Mouse (Mus musculus) stomach, postnatal 0 days (tissue): ENCODE data around the gene Lce1d. TPM values are rescaled to one million over a fixed set of nuclear protein-coding genes. Genes with fewer than 3 reads are reported as not detected.
"Not testable (repeated sequence)": the region's sequence is repeated elsewhere in the genome, so short reads cannot be mapped to it uniquely, and the experiment has no call there.

Source experiments
- ATAC-seq: fragments of 200-750 bp; cut with Nextera tagmentation; 2 replicates; pipeline ENCODE4 v1.8.0; 2017; ENCODE audit not compliant: low FRiP score, low TSS enrichment
- DNase-seq: peaks from one replicate; pipeline ENCODE4 v3.0.0-alpha.2; 2016; ENCODE audit warnings: low spot score
- H3K27ac ChIP-seq: fragments of 300-500 bp; sonication (generic); replicated peaks from 2 replicates; pipeline ENCODE4 v1.5.1; 2014; ENCODE audit warnings: mild to moderate bottlenecking, control low read depth
- H3K27me3 ChIP-seq: fragments of 300-500 bp; sonication (generic); 2 replicates; pipeline ENCODE4 v1.6.1; 2014; ENCODE audit warnings: low read length; ENCODE audit not compliant: control insufficient read depth, insufficient read depth
- H3K36me3 ChIP-seq: fragments of 300-500 bp; sonication (generic); 2 replicates; pipeline ENCODE4 v1.6.1; 2014; ENCODE audit warnings: low read length, mixed read lengths; ENCODE audit not compliant: control insufficient read depth, insufficient read depth
- H3K4me1 ChIP-seq: fragments of 300-500 bp; sonication (generic); replicated peaks from 2 replicates; pipeline ENCODE4 v1.6.1; 2014; ENCODE audit warnings: antibody characterized with exemption; ENCODE audit not compliant: control insufficient read depth, insufficient read depth
- H3K4me2 ChIP-seq: fragments of 300-500 bp; sonication (generic); replicated peaks from 2 replicates; pipeline ENCODE4 v1.6.1; 2014; ENCODE audit warnings: low read depth, mild to moderate bottlenecking, control low read depth, moderate library complexity
- H3K4me3 ChIP-seq: fragments of 300-500 bp; sonication (generic); 2 replicates; pipeline ENCODE4 v1.5.1; 2014; ENCODE audit warnings: low read depth, low read length, control low read depth
- H3K9ac ChIP-seq: fragments of 300-500 bp; sonication (generic); 2 replicates; pipeline ENCODE4 v1.6.1; 2014; ENCODE audit warnings: mild to moderate bottlenecking, low read length, control low read depth, mixed read lengths
- H3K9me3 ChIP-seq: fragments of 300-500 bp; sonication (generic); 2 replicates; pipeline ENCODE4 v1.6.1; 2016; ENCODE audit warnings: low read length; ENCODE audit not compliant: control insufficient read depth
- CTCF ChIP-seq: IDR thresholded peaks from 2 replicates; pipeline ENCODE4 v1.5.1; 2016; ENCODE audit warnings: antibody characterized with exemption, low read depth, mild to moderate bottlenecking, moderate library complexity
- EP300 ChIP-seq: optimal IDR thresholded peaks from 2 replicates; pipeline ENCODE3; 2016; ENCODE audit warnings: antibody characterized with exemption
- WGBS: fragments of 180-500 bp; shearing (Covaris S2); extraction: QIAGEN DNeasy Blood & Tissue Kit; methylation state at CpG from one replicate; pipeline ENCODE4 v1.1.7; 2014; 5-methylcytosine and 5-hydroxymethylcytosine counted together
- polyA plus RNA-seq: library from polyadenylated mRNA; unstranded; fragments of >200 nt; fragmentation: Nextera tagmentation; extraction: Ambion mirVana; gene quantifications from 2 replicates; pipeline ENCODE4 v1.2.1, GENCODE M21; 2015

The Lce1d gene
- polyA plus RNA-seq, 1 experiment from 2014 or later = 199 TPM

- H3K27ac ChIP-seq = no peak overlapping the region
- H3K4me2 ChIP-seq = no peak overlapping the region
- H3K27me3 ChIP-seq = no peaks in the 10 kb centered on the region
- H3K9ac ChIP-seq = no peak overlapping the region
- no peak for TF ChIP-seq CTCF
- TF ChIP-seq EP300 = no peak
- DNase-seq (no peak), ATAC-seq (no peak)
- H3K36me3 ChIP-seq = no peaks in the 10 kb centered on the region
- H3K4me1 ChIP-seq = no peaks in the 10 kb centered on the region
- no peaks in the 10 kb centered on the region for H3K9me3 ChIP-seq
- H3K4me3 ChIP-seq = no peak overlapping the region
Measured at GRCm38 (mm10) chr3:92691688-92692087, 4.7 kb upstream of the Lce1d start.

- 62% methylated on average over 16 of the region's 16 CpGs for WGBS
- not testable (repeated sequence) for ATAC-seq, H3K4me1 ChIP-seq, H3K4me3 ChIP-seq, H3K36me3 ChIP-seq, H3K9me3 ChIP-seq, H3K9ac ChIP-seq, DNase-seq, H3K4me2 ChIP-seq, H3K27me3 ChIP-seq, H3K27ac ChIP-seq
Measured at GRCm38 (mm10) chr3:92689154-92689553, 2.1 kb upstream of the Lce1d start.

GRCm38 (mm10) chr3:92678947-92679346, 8.1 kb downstream of the Lce1d start, which contains the start of gene Lce1c:
Gene Lce1c (plus strand): TSS chr3:92679247.
- H3K36me3 ChIP-seq = no peaks in the 10 kb centered on the region
- DNase-seq (no peak), ATAC-seq (no peak)
- 91% methylated on average over 4 of the region's 4 CpGs for WGBS
- no peak within 1 kb of the TSS for H3K4me2 ChIP-seq
- no peak within 1 kb of the TSS for H3K4me3 ChIP-seq
- H3K9me3 ChIP-seq = no peaks in the 10 kb centered on the region
- no peak for TF ChIP-seq CTCF
- no peak for TF ChIP-seq EP300
- no peak within 1 kb of the TSS for H3K27ac ChIP-seq
- no peaks in the 10 kb centered on the region for H3K27me3 ChIP-seq
- no peaks in the 10 kb centered on the region for H3K4me1 ChIP-seq
- no peak within 1 kb of the TSS for H3K9ac ChIP-seq

- Histone ChIP-seq H3K27ac (no peak within 1 kb of the TSS), H3K9ac (no peak within 1 kb of the TSS), H3K9me3 (no peaks in the 10 kb centered on the region), H3K4me1 (no peaks in the 10 kb centered on the region), H3K4me2 (no peak within 1 kb of the TSS), H3K27me3 (no peaks in the 10 kb centered on the region), H3K4me3 (no peak within 1 kb of the TSS), H3K36me3 (no peaks in the 10 kb centered on the region)
- ATAC-seq = no peak
- TF ChIP-seq CTCF (no peak), EP300 (no peak)
- no peak for DNase-seq
Measured at GRCm38 (mm10) chr3:92670215-92670614, 16.8 kb downstream of the Lce1d start, which contains the start of gene Lce1a2. Gene Lce1a2 (minus strand): TSS chr3:92670315.

GRCm38 (mm10) chr3:92656826-92657225, 30.2 kb downstream of the Lce1d start, which contains the start of gene Lce1b:
Gene Lce1b (minus strand): TSS chr3:92656926.
- no peaks in the 10 kb centered on the region for H3K9me3 ChIP-seq
- no peaks in the 10 kb centered on the region for H3K4me1 ChIP-seq
- H3K4me2 ChIP-seq = no peak within 1 kb of the TSS
- H3K27ac ChIP-seq = no peak within 1 kb of the TSS
- H3K36me3 ChIP-seq = no peaks in the 10 kb centered on the region
- H3K9ac ChIP-seq = no peak within 1 kb of the TSS
- no peak for ATAC-seq
- no peak within 1 kb of the TSS for H3K4me3 ChIP-seq
- H3K27me3 ChIP-seq = no peaks in the 10 kb centered on the region
- TF ChIP-seq CTCF (no peak), EP300 (no peak)
- DNase-seq = no peak

- no peaks in the 10 kb centered on the region for H3K4me1 ChIP-seq
- no peak within 1 kb of the TSS for H3K9ac ChIP-seq
- no peak within 1 kb of the TSS for H3K4me3 ChIP-seq
- H3K36me3 ChIP-seq = no peaks in the 10 kb centered on the region
- ATAC-seq (no peak), DNase-seq (no peak)
- no peaks in the 10 kb centered on the region for H3K9me3 ChIP-seq
- no peak within 1 kb of the TSS for H3K27ac ChIP-seq
- H3K27me3 ChIP-seq = no peaks in the 10 kb centered on the region
- WGBS = 80% methylated on average over 1 of the region's 1 CpGs
- TF ChIP-seq CTCF (no peak), EP300 (no peak)
- H3K4me2 ChIP-seq = no peak within 1 kb of the TSS
Measured at GRCm38 (mm10) chr3:92648207-92648606, 38.8 kb downstream of the Lce1d start, which contains the start of gene Lce1a1. Gene Lce1a1 (minus strand): TSS chr3:92648307.
